Mouse (Mus musculus): ENCODE data around the gene Gab1.

DNA sequence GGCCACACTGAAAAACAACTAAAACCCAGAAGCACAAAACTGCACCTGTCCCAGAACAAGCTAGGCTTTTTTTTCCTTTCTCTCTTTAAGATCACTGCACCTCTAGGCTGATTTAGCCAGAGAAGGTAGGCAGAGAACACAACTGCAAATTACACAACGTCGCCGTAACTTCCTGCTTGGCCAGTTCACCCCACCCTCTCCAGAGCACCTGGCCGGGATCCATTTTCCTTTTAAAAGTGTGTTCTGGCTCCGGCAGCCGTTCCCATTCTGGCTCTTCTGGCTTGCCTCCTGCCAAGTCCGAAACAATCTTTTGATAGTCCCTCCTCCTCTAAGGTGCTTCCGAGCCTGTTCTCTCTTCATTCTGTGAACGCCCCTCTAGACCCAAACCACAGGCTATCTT is 32.4 kb downstream of the Gab1 start:
- TF ChIP-seq POLR2A (IDR thresholded peaks at IDR 0.05; ENCODE audit: insufficient read depth, low read depth, low read length) = no peak
- no peak for TF ChIP-seq CTCF (IDR thresholded peaks at IDR 0.05)
